Mouse (Mus musculus): Measurements from ENCODE around the gene Kars. TPM values are rescaled to one million over a fixed set of nuclear protein-coding genes. Genes with fewer than 3 reads are reported as not detected.
A peak's percentile ranks its signal among the peaks of the same experiment; 100 is the strongest.

Kars gene
- total and polyA plus RNA-seq, 3 experiments, result 257 to 400 (median 304) TPM

DNA sequence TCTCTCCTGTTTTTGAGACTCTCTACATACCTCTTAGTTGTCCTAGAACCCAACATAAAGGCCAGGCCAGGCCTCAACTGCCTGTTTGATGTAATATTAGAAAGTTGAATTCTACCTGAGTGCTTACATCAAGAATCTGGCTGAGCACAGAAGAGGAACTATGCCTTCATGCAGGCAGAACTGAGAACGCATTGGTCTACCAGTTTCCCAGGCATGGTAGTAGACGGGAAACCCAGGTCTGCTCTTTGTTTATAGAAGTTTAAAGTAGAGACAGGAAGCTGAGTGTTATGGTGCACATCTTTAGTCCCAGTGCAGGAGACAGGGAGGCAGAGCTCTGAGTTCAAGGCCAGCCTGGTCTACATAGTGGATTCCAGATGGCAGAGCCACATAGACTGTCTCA lies 64.0 kb downstream of the Kars start:
- Histone ChIP-seq H3K4me2 (ENCODE audit: insufficient read depth, low read depth, poor library complexity, severe bottlenecking) (no peak overlapping the region), H3K36me3 (replicated peaks in 1 of 2; ENCODE audit: control insufficient read depth in 1 of 2, insufficient read depth in 1 of 2, low read length in 1 of 2) (peaks cover 44 to 77% of the 10 kb centered on the region in 2 experiments)

DNA sequence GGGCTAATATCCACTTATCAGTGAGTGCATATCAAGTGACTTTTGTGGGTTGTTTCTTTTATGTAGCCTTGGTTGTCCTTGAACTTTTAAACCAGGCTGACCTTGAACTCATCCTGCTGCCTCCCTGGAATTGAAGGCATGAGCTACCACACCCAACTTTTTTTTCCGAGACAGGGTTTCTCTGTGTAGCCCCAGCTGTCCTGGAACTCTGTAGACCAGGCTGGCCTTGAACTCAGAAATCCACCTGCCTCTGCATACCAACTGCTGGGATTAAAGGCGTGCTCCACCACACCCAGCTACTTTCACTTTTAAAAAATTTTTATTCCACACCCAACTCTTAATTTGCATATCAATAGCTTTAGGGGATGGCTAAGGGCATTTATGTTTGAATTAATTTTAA lies 67.6 kb downstream of the Kars start:
- no peak overlapping the region for H3K4me3 ChIP-seq (replicated peaks in 1 of 3; ENCODE audit: low read depth in 2 of 3, low read length in 2 of 3, poor library complexity in 1 of 3)
- no peaks in the 10 kb centered on the region for H3K9me3 ChIP-seq (replicated peaks; ENCODE audit: low read length)
- no peaks in the 10 kb centered on the region for H3K27me3 ChIP-seq (replicated peaks)
- H3K27ac ChIP-seq (ENCODE audit: insufficient read depth, low read depth), result no peak overlapping the region
- in situ Hi-C loops (cut with MboI; ENCODE audit: low pct_ligation_motif_present, low pct_unique_long_range_greater_than_20kb, low sequenced_read_pairs) (no loop called here), dilution Hi-C loops (cut with MboI; ENCODE audit: extremely low pct_ligation_motif_present, extremely low pct_unique_long_range_greater_than_20kb, low sequenced_read_pairs) (no loop called here)
- H3K36me3 ChIP-seq (replicated peaks in 1 of 2; ENCODE audit: control insufficient read depth in 1 of 2, insufficient read depth in 1 of 2, low read length in 1 of 2), result peaks cover 28 to 51% of the 10 kb centered on the region in 2 experiments
- peaks cover 10% of the 10 kb centered on the region; the same call in 1 of the 2 replicates for H3K79me2 ChIP-seq (replicated peaks; ENCODE audit: control insufficient read depth, extremely low read depth, insufficient read depth, poor library complexity, severe bottlenecking)
- TF ChIP-seq TBP (conservative IDR thresholded peaks at IDR 0.05; ENCODE audit: low read depth, low read length) (no peak), KAT2A (IDR thresholded peaks at IDR 0.05; ENCODE audit: insufficient replicate concordance, low read length) (no peak), CHD1 (IDR thresholded peaks at IDR 0.05; ENCODE audit: low read depth, low read length) (no peak), IRF4 (IDR thresholded peaks at IDR 0.05; ENCODE audit: low read depth, low read length) (no peak), ZMIZ1 (IDR thresholded peaks at IDR 0.05; ENCODE audit: low read depth, low read length) (no peak), EP300 (IDR thresholded peaks at IDR 0.05; ENCODE audit: low read length) (no peak), JUND (conservative IDR thresholded peaks at IDR 0.05; ENCODE audit: low read depth, low read length) (no peak), USF1 (IDR thresholded peaks at IDR 0.05; ENCODE audit: low read depth, low read length) (no peak), NELFE (IDR thresholded peaks at IDR 0.05; ENCODE audit: low read depth, low read length) (no peak), POLR2AphosphoS2 (IDR thresholded peaks at IDR 0.05; ENCODE audit: low read depth, low read length) (no peak), USF2 (conservative IDR thresholded peaks at IDR 0.05; ENCODE audit: low read depth, low read length) (no peak), MAX (IDR thresholded peaks at IDR 0.05; ENCODE audit: low read length) (no peak), BHLHE40 (IDR thresholded peaks at IDR 0.05; ENCODE audit: low read depth, low read length) (no peak), GABPA (IDR thresholded peaks at IDR 0.05; ENCODE audit: insufficient replicate concordance, low read depth, low read length) (no peak), MAFK (IDR thresholded peaks at IDR 0.05; ENCODE audit: insufficient replicate concordance, low read length) (no peak), RAD21 (IDR thresholded peaks at IDR 0.05; ENCODE audit: low read depth, low read length) (no peak), SMC3 (IDR thresholded peaks at IDR 0.05; ENCODE audit: low read depth, low read length) (no peak), ETS1 (conservative IDR thresholded peaks at IDR 0.05; ENCODE audit: low read depth, low read length) (no peak), UBTF (IDR thresholded peaks at IDR 0.05; ENCODE audit: low read depth, low read length) (no peak), HCFC1 (IDR thresholded peaks at IDR 0.05; ENCODE audit: low read depth, low read length) (no peak)
- no peak overlapping the region for H3K9ac ChIP-seq (ENCODE audit: insufficient read depth, low read depth)
- peaks cover 11 to 52% of the 10 kb centered on the region in 2 experiments for H3K4me1 ChIP-seq (ENCODE audit: control insufficient read depth in 1 of 2, insufficient read depth in 2 of 2)
- H3K4me2 ChIP-seq (ENCODE audit: insufficient read depth, low read depth, poor library complexity, severe bottlenecking), result no peak overlapping the region
- no peak for DNase-seq (ENCODE audit: extremely low read depth)

More for the DNA sequence above, 64.0 kb downstream of the Kars start:
- dilution Hi-C loops (cut with MboI; ENCODE audit: extremely low pct_ligation_motif_present, extremely low pct_unique_long_range_greater_than_20kb, low sequenced_read_pairs) (no loop called here), in situ Hi-C loops (cut with MboI; ENCODE audit: low pct_ligation_motif_present, low pct_unique_long_range_greater_than_20kb, low sequenced_read_pairs) (loop anchor here (5.0 kb wide), 1 partner anchor 35 kb away; no protein-coding TSS in a partner anchor)
- Histone ChIP-seq H3K27ac (ENCODE audit: insufficient read depth, low read depth) (no peak overlapping the region), H3K9me3 (replicated peaks; ENCODE audit: low read length) (no peaks in the 10 kb centered on the region), H3K27me3 (replicated peaks) (no peaks in the 10 kb centered on the region), H3K4me1 (ENCODE audit: control insufficient read depth in 1 of 2, insufficient read depth in 2 of 2) (peaks cover 11 to 53% of the 10 kb centered on the region in 2 experiments), H3K4me3 (replicated peaks in 1 of 3; ENCODE audit: low read depth in 2 of 3, low read length in 2 of 3, poor library complexity in 1 of 3) (no peak overlapping the region), H3K9ac (ENCODE audit: insufficient read depth, low read depth) (no peak overlapping the region), H3K79me2 (replicated peaks; ENCODE audit: control insufficient read depth, extremely low read depth, insufficient read depth, poor library complexity, severe bottlenecking) (no peaks in the 10 kb centered on the region; the same call in 1 of the 2 replicates)
- TF ChIP-seq USF1 (IDR thresholded peaks at IDR 0.05; ENCODE audit: low read depth, low read length) (no peak), MAZ (IDR thresholded peaks at IDR 0.05; ENCODE audit: low read depth, low read length) (no peak), IRF4 (IDR thresholded peaks at IDR 0.05; ENCODE audit: low read depth, low read length) (peak; percentile 72), SIN3A (IDR thresholded peaks at IDR 0.05; ENCODE audit: low read length) (no peak), TBP (conservative IDR thresholded peaks at IDR 0.05; ENCODE audit: low read depth, low read length) (no peak), CHD2 (IDR thresholded peaks at IDR 0.05; ENCODE audit: low read length) (no peak), ETS1 (conservative IDR thresholded peaks at IDR 0.05; ENCODE audit: low read depth, low read length) (0 out of 2 replicates have a peak, but pooled peaks have one; percentile 30), EP300 (IDR thresholded peaks at IDR 0.05; ENCODE audit: low read length) (peak; percentile 74)
- peak; percentile 50 for DNase-seq (ENCODE audit: extremely low read depth)
